ENCODE assay signal across 8 mouse cellular contexts in genomic region chr3:35753825-35754767, GRCm38 (mm10). TPM values are rescaled to one million over a fixed set of nuclear protein-coding genes. Genes with fewer than 3 reads are reported as not detected.
DNase-seq lines count a peak whose midpoint lies in the region; ATAC-seq lines count a peak whose summit lies in the region.

Gene Atp11b (plus strand): TSS chr3:35754106.

- peak; percentile 39 to 49 for DNase-seq in gastrocnemius, adult 8-10 months (ENCODE audit: low spot score in 2 of 2)
- DNase-seq in hindlimb bud, embryonic 11.5 days (ENCODE audit: extremely low spot score, low read depth, low spot score) = peak; percentile 31
- peak; percentile 35 to 80 for DNase-seq in left cerebral cortex, postnatal 10 days (ENCODE audit: extremely low spot score in 1 of 2, low spot score in 2 of 2)
- peak; percentile 79 for DNase-seq in right cerebral cortex, postnatal 25 days
- DNase-seq in urinary bladder, postnatal 4 days (ENCODE audit: low spot score in 2 of 2) = peak; percentile 71 to 80

- peak; percentile 83 for ATAC-seq in activated CD4-positive, CD25-positive, alpha-beta regulatory T cell, adult 4 months
- peak; percentile 81 for ATAC-seq in common myeloid progenitor, adult 5-6 weeks (replicated peaks; ENCODE audit: low read depth, poor library complexity, severe bottlenecking)
- peak; percentile 84 for ATAC-seq in megakaryocyte-erythroid progenitor cell, adult 5-6 weeks (replicated peaks; ENCODE audit: low FRiP score, low TSS enrichment, poor library complexity, severe bottlenecking)

- intact Hi-C loops in left cerebral cortex, postnatal 10 days (cut with DNase I) = no loop called here

RNA-seq across cellular contexts. Expression of gene Atp11b, which starts in this region (rescaled TPM):
- polyA plus RNA-seq in activated CD4-positive, CD25-positive, alpha-beta regulatory T cell, adult 4 months (2017; shearing (Covaris generic)) = 10 to 100 TPM; 49.9 to 69.1 TPM
- total RNA-seq in common myeloid progenitor, adult 5-6 weeks (2017) = 122 and 158 TPM in 2 replicates
- 10 to 100 TPM; 14.6 to 16.8 (median 14.8) TPM for total RNA-seq in gastrocnemius, adult 8-10 months (2022)
- 100 to 1,000 TPM; 183 to 201 TPM for total RNA-seq in left cerebral cortex, postnatal 10 days (2021)
- total RNA-seq in megakaryocyte-erythroid progenitor cell, adult 5-6 weeks (2014; fragmentation: Nextera tagmentation) = 90.4 and 98.9 TPM in 2 replicates
- total RNA-seq in megakaryocyte-erythroid progenitor cell, adult 5-6 weeks (2017) = 111 and 131 TPM in 2 replicates

Comparison
In these comparisons a context has a peak if more than half of its experiments do, and no peak if none do; other contexts are left out.
1. Peak in every context shown above with its lines: DNase-seq and ATAC-seq.